Mouse (Mus musculus): ENCODE measurements around the gene Plaur. TPM values are rescaled to one million over a fixed set of nuclear protein-coding genes. Genes with fewer than 3 reads are reported as not detected.
A peak's percentile ranks its signal among the peaks of the same experiment; 100 is the strongest.

Plaur gene
- 2.6 and 3.8 TPM in 2 replicates for polyA plus RNA-seq (2015; fragmentation: Nextera tagmentation; extraction: Ambion mirVana)

DNA sequence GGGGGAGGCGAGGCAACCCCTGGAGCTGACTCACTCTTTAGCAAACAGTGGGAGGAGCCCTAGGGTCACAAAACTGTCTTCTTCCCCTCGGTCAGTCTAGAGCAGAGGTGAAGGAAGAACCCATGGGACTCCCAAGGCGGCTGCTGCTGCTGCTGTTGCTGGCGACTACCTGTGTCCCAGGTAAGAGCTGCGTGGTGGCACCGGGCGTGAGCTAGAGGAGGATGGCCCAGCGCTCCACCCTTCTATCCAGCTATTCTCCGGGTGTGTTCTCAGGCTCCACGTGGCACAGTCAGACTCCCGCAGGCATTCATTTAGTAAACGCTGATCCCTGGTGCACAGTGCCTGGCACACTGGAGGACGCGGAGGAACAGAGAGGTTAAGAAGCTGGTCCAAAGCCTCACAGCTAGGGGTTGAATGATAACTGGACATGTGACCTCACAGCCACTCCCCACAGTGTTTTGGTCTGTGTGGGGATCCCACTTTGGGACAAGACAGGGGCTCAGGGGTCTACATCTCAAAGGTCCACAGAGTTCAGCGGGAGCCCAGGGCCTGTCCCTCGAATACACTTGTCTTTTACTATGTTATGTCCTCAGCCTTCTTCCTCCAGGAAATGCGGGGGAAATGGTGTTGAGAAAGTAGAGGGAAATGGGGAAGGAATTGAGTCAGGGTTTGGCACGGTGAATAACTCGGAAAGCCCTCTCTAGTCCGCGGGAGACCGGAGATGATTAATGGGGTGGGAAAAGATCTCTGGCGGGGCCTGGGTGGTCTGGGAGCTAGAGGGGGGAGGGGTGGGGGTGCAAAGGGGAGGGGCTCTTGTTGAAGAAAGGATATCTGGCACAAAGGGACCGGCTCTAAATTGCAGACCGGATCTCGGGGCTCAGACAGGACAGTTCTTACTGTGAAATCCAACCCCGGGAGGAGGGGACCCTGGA, at the start of gene Plaur:
Gene Plaur (plus strand): TSS at position 97 of the 932 bp plus-strand sequence.
- 0 out of 2 replicates have a peak, but pooled peaks have one; percentile 18 for ATAC-seq (ENCODE audit: insufficient number of reproducible peaks, insufficient read depth, low FRiP score, low TSS enrichment, low read depth)
- H3K27me3 ChIP-seq, result peaks cover 13% of the 10 kb centered on the region; the same call in 1 of the 2 replicates
- no peaks in the 10 kb centered on the region for H3K36me3 ChIP-seq
- H3K4me2 ChIP-seq, result peak within 1 kb of the TSS; percentile 52
- peaks cover 17% of the 10 kb centered on the region for H3K4me1 ChIP-seq
- no peaks in the 10 kb centered on the region for H3K9me3 ChIP-seq
- WGBS, result 12% methylated on average over 27 of the region's 27 CpGs
- H3K4me3 ChIP-seq, result peak within 1 kb of the TSS; percentile 28
- peak within 1 kb of the TSS; percentile 32 for H3K9ac ChIP-seq
- H3K27ac ChIP-seq, result no peak within 1 kb of the TSS

GRCm38 (mm10) chr7:24413630-24414029, 48.7 kb upstream of the Plaur start:
- WGBS, result 77% methylated on average over 3 of the region's 3 CpGs
- Histone ChIP-seq H3K9me3 (no peaks in the 10 kb centered on the region), H3K27ac (no peak overlapping the region), H3K36me3 (peaks cover 39% of the 10 kb centered on the region), H3K27me3 (no peaks in the 10 kb centered on the region), H3K4me1 (no peaks in the 10 kb centered on the region), H3K9ac (no peak overlapping the region), H3K4me3 (no peak overlapping the region), H3K4me2 (no peak overlapping the region)
- no peak for ATAC-seq (ENCODE audit: insufficient number of reproducible peaks, insufficient read depth, low FRiP score, low TSS enrichment, low read depth)

DNA sequence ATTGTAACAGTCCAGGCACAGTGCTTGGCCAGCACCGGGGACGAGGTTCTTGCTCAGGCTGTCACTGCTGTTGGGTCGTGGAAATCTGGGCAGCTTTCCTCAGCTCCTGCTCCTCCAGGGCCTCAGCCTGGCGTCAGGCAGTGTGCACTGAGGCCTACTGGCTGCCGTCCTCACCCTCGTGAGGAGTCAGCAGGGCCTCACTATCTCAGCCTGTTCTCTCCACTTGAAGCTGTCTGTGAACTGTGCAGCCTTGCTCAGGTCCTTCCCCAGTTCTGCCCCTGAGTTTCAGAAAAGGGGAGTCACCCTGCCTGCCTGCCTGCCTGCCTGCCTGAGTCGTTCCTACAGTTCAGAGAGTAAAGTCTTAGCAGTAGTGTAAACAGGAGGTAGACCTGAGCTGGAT, 47.0 kb upstream of the Plaur start:
- Histone ChIP-seq H3K4me3 (no peak overlapping the region), H3K9me3 (no peaks in the 10 kb centered on the region), H3K4me2 (no peak overlapping the region), H3K27me3 (no peaks in the 10 kb centered on the region), H3K4me1 (no peaks in the 10 kb centered on the region), H3K36me3 (peaks cover 46% of the 10 kb centered on the region), H3K9ac (no peak overlapping the region), H3K27ac (no peak overlapping the region)
- no peak for ATAC-seq (ENCODE audit: insufficient number of reproducible peaks, insufficient read depth, low FRiP score, low TSS enrichment, low read depth)
- 80% methylated on average over 7 of the region's 7 CpGs for WGBS

DNA sequence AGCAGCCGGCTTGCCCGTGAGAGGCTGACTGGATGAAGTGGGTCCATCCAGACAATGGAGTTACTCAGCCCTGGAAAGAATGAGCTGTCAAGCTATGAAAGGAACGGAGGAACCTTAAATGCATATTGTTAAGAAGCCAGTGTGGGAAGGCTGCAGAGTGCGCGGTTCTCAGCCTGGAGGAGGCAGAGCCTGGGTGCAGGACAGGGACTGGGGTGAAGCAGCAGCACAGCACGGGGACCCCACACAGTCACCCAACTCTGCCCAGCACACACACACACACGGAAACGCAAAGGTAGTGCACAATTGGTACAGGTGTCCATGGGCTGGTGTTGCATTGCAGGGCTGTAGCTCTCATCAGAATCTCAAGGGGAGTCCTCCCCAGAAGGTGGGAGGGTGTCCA, 42.7 kb upstream of the Plaur start:
- Histone ChIP-seq H3K4me2 (no peak overlapping the region), H3K9me3 (no peaks in the 10 kb centered on the region), H3K9ac (no peak overlapping the region), H3K4me3 (no peak overlapping the region), H3K27ac (no peak overlapping the region), H3K36me3 (peaks cover 56% of the 10 kb centered on the region), H3K4me1 (no peaks in the 10 kb centered on the region), H3K27me3 (no peaks in the 10 kb centered on the region)
- ATAC-seq (ENCODE audit: insufficient number of reproducible peaks, insufficient read depth, low FRiP score, low TSS enrichment, low read depth), result no peak
- WGBS, result 89% methylated on average over 8 of the region's 8 CpGs

- 81% methylated on average over 7 of the region's 7 CpGs for WGBS
These were observed 40.6 kb upstream of the Plaur start for GRCm38 (mm10) chr7:24421648-24422047.

GRCm38 (mm10) chr7:24422251-24422650, 40.0 kb upstream of the Plaur start:
- no peak overlapping the region for H3K4me2 ChIP-seq
- H3K9ac ChIP-seq, result no peak overlapping the region
- H3K27ac ChIP-seq, result no peak overlapping the region
- H3K27me3 ChIP-seq, result no peaks in the 10 kb centered on the region
- peaks cover 44% of the 10 kb centered on the region for H3K36me3 ChIP-seq
- 79% methylated on average over 8 of the region's 8 CpGs for WGBS
- H3K4me3 ChIP-seq, result no peak overlapping the region
- H3K4me1 ChIP-seq, result no peaks in the 10 kb centered on the region
- no peak for ATAC-seq (ENCODE audit: insufficient number of reproducible peaks, insufficient read depth, low FRiP score, low TSS enrichment, low read depth)
- no peaks in the 10 kb centered on the region for H3K9me3 ChIP-seq

More at GRCm38 (mm10) chr7:24421648-24422047, 40.6 kb upstream of the Plaur start:
- ATAC-seq (ENCODE audit: insufficient number of reproducible peaks, insufficient read depth, low FRiP score, low TSS enrichment, low read depth), result no peak
- Histone ChIP-seq H3K4me1 (no peaks in the 10 kb centered on the region), H3K9me3 (no peaks in the 10 kb centered on the region), H3K4me3 (no peak overlapping the region), H3K9ac (no peak overlapping the region), H3K27ac (no peak overlapping the region), H3K27me3 (no peaks in the 10 kb centered on the region), H3K4me2 (no peak overlapping the region), H3K36me3 (peaks cover 50% of the 10 kb centered on the region)

GRCm38 (mm10) chr7:24423107-24423763, 39.0 kb upstream of the Plaur start:
- H3K4me2 ChIP-seq, result no peak overlapping the region
- no peak overlapping the region for H3K4me3 ChIP-seq
- ATAC-seq (ENCODE audit: insufficient number of reproducible peaks, insufficient read depth, low FRiP score, low TSS enrichment, low read depth), result no peak
- H3K9ac ChIP-seq, result 0 out of 2 replicates have a peak overlapping the region, but pooled peaks have one; percentile 6
- no peaks in the 10 kb centered on the region for H3K27me3 ChIP-seq
- no peaks in the 10 kb centered on the region for H3K9me3 ChIP-seq
- H3K4me1 ChIP-seq, result no peaks in the 10 kb centered on the region
- H3K36me3 ChIP-seq, result peaks cover 40% of the 10 kb centered on the region
- H3K27ac ChIP-seq, result no peak overlapping the region
- 89% methylated on average over 15 of the region's 15 CpGs for WGBS

DNA sequence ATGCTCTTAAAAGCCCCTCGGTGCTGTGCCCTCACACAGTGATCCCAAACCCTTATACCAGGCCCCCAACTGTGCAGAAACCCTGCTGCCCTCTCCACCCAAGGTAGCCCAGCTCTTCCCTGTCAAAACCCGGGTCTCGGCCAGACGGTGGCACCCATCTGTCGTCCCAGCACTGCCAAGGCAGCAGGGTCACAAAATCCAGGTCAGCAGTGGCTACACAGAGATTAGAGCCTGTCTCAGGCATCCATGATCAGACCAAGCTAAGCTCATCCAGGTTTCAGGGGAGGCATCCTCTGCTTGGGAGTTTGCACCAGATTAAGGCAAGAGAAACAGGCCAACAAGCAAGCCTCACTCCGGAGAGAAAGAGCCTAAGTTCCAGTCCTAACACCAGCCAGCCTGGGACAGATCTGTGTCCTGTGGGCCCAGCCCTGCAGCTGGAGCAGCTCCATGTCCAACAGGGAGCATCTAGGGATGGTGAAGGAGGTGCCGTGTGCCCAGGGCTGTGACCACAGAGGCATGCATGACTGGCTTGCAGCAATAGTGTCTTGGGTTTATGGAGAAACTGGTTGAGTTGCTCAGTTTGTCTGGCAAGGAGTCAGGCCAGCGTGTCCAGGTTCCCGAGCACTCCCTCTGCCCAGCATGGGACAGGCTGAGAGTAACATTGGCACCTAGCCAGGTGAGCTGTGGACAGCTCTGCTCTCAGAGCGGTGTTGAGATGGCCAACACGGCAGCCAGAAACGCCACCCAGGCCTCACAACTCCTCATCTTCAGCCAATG, 38.1 kb upstream of the Plaur start:
- Histone ChIP-seq H3K27ac (no peak overlapping the region), H3K4me3 (no peak overlapping the region), H3K27me3 (no peaks in the 10 kb centered on the region), H3K9ac (0 out of 2 replicates have a peak overlapping the region, but pooled peaks have one; percentile 6), H3K9me3 (no peaks in the 10 kb centered on the region), H3K4me1 (no peaks in the 10 kb centered on the region), H3K4me2 (no peak overlapping the region), H3K36me3 (peaks cover 39% of the 10 kb centered on the region)
- 83% methylated on average over 12 of the region's 12 CpGs for WGBS
- no peak for ATAC-seq (ENCODE audit: insufficient number of reproducible peaks, insufficient read depth, low FRiP score, low TSS enrichment, low read depth)

GRCm38 (mm10) chr7:24425919-24426318, 36.4 kb upstream of the Plaur start:
- no peak for ATAC-seq (ENCODE audit: insufficient number of reproducible peaks, insufficient read depth, low FRiP score, low TSS enrichment, low read depth)

GRCm38 (mm10) chr7:24427168-24427567, 35.1 kb upstream of the Plaur start:
- ATAC-seq (ENCODE audit: insufficient number of reproducible peaks, insufficient read depth, low FRiP score, low TSS enrichment, low read depth), result no peak
- H3K27ac ChIP-seq, result no peak overlapping the region
- H3K36me3 ChIP-seq, result peaks cover 12% of the 10 kb centered on the region
- H3K4me3 ChIP-seq, result no peak overlapping the region
- 0 out of 2 replicates have a peak, but pooled peaks cover under 1% of the 10 kb centered on the region for H3K9me3 ChIP-seq
- no peak overlapping the region for H3K4me2 ChIP-seq
- peaks cover 3% of the 10 kb centered on the region for H3K27me3 ChIP-seq
- H3K4me1 ChIP-seq, result no peaks in the 10 kb centered on the region
- no peak overlapping the region for H3K9ac ChIP-seq
- 95% methylated on average over 8 of the region's 8 CpGs for WGBS

More at GRCm38 (mm10) chr7:24425919-24426318, 36.4 kb upstream of the Plaur start:
- H3K4me3 ChIP-seq, result no peak overlapping the region
- no peaks in the 10 kb centered on the region for H3K9me3 ChIP-seq
- H3K27ac ChIP-seq, result no peak overlapping the region
- no peaks in the 10 kb centered on the region for H3K4me1 ChIP-seq
- WGBS, result 78% methylated on average over 9 of the region's 9 CpGs
- no peak overlapping the region for H3K4me2 ChIP-seq
- peaks cover 23% of the 10 kb centered on the region for H3K36me3 ChIP-seq
- no peaks in the 10 kb centered on the region for H3K27me3 ChIP-seq
- no peak overlapping the region for H3K9ac ChIP-seq

GRCm38 (mm10) chr7:24428725-24429124, 33.6 kb upstream of the Plaur start:
- H3K9ac ChIP-seq, result no peak overlapping the region
- no peaks in the 10 kb centered on the region for H3K4me1 ChIP-seq
- H3K4me2 ChIP-seq, result no peak overlapping the region
- peaks cover 18% of the 10 kb centered on the region for H3K27me3 ChIP-seq
- H3K36me3 ChIP-seq, result 0 out of 2 replicates have a peak, but pooled peaks cover under 1% of the 10 kb centered on the region
- H3K27ac ChIP-seq, result no peak overlapping the region
- no peak overlapping the region for H3K4me3 ChIP-seq
- WGBS, result 82% methylated on average over 5 of the region's 5 CpGs
- 0 out of 2 replicates have a peak, but pooled peaks cover 4% of the 10 kb centered on the region for H3K9me3 ChIP-seq
- ATAC-seq (ENCODE audit: insufficient number of reproducible peaks, insufficient read depth, low FRiP score, low TSS enrichment, low read depth), result no peak

Data from embryonic facial prominence, embryonic 13.5 days (tissue).